Mouse (Mus musculus): ENCODE results near the gene Phf21a. TPM values are rescaled to one million over a fixed set of nuclear protein-coding genes. Genes with fewer than 3 reads are reported as not detected.

The Phf21a gene
- polyA plus RNA-seq, 1 experiment from 2014 or later = 38.3 TPM

DNA sequence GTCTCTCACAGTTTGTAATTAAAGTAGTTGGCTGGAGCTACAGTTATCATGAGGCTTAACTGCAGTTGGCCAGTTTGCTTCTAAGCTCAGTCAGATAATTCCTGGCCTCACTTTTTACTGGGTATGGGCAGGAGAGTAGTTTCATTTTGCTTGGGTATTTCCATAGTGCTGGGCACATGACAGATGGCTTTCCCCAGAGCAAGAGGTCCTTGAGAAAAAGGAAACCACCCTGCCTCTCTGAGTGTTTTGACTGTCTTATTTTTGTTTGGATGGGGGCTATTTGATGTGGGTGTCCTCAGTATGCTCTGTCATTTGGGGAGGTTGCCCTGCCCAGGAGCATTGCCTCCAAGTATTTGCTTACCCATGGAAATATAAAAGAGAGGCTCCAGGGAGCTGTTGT lies 249.5 kb downstream of the Phf21a start:
- H3K4me3 ChIP-seq = no peak overlapping the region
- no peak for DNase-seq (ENCODE audit: extremely low spot score, low spot score)
- no peak overlapping the region for H3K27ac ChIP-seq
- no peaks in the 10 kb centered on the region for H3K9me3 ChIP-seq
- H3K4me1 ChIP-seq = no peaks in the 10 kb centered on the region
- no peaks in the 10 kb centered on the region for H3K27me3 ChIP-seq (ENCODE audit: poor library complexity, severe bottlenecking)
- H3K36me3 ChIP-seq (replicated peaks) = peaks cover 81% of the 10 kb centered on the region

DNA sequence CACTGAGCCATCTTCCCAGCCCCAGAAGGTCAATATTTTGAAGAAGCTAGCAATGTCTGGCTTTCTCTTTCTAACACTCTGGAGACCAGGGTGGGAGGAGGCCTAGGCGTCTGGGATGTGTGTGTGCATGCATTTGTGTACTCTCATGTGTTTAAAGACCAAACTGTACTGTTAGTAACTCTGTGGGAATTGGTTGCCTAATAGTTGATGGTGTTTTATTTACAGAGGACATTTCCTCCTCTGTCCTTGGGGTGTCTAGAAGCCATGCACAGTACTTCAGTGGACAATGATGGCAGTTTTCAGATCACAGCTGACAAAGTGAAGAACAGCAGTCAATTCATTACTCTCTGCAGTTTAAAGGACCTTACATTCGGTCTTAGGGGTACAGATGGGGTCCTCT lies 254.3 kb downstream of the Phf21a start:
- WGBS = 96% methylated on average over 2 of the region's 2 CpGs
- no peak for DNase-seq (ENCODE audit: extremely low spot score, low spot score)
- H3K36me3 ChIP-seq (replicated peaks) = peaks cover 88% of the 10 kb centered on the region
- peaks cover 13% of the 10 kb centered on the region for H3K4me1 ChIP-seq
- no peaks in the 10 kb centered on the region for H3K27me3 ChIP-seq (ENCODE audit: poor library complexity, severe bottlenecking)
- H3K27ac ChIP-seq = no peak overlapping the region
- no peak overlapping the region for H3K4me3 ChIP-seq
- no peaks in the 10 kb centered on the region for H3K9me3 ChIP-seq

DNA sequence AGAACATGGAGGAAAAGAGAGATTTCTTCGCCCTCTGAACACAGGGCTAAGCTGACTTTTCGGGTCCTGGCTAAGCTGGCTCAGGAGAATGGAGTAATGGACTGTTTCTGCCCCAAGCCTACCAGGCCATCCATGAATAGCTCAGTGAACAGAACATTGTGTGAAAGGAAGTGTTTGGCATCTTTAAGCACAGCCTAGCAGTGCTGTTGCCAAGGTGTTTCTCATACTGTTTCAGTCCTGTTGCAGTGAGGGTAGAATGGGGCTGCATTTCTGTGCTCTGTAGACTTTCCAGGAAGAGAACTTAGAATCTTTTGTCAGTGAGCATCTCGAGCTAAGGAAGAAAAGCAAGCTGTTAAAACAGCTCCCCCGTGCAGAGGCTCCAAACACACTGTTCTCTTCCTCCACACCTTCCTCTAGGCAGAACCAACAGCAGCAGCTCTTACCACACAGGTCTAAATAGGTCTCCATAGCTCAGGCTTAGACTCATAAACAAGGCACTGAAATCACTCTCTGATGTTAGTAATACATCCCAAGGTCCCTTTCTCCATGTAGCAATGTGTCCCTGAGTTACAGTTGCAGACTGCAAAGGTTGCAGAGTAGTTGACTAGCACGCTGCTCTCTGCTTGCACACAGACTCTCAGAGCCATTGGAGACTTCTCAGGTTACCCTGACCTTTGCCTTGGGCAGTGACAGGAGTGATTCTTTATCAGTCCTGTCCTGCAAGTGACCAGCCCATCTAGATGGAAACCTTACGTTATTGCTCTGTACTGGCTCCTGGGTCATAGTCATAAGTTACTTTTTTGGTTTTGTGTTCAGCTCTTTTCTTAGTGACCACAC lies 256.9 kb downstream of the Phf21a start:
- Histone ChIP-seq H3K27ac (no peak overlapping the region), H3K9me3 (no peaks in the 10 kb centered on the region), H3K4me3 (no peak overlapping the region), H3K36me3 (replicated peaks) (peaks cover 86% of the 10 kb centered on the region), H3K27me3 (ENCODE audit: poor library complexity, severe bottlenecking) (no peaks in the 10 kb centered on the region), H3K4me1 (peaks cover 26% of the 10 kb centered on the region)
- DNase-seq (ENCODE audit: extremely low spot score, low spot score) = no peak
- WGBS = 69% methylated on average over 6 of the region's 6 CpGs

DNA sequence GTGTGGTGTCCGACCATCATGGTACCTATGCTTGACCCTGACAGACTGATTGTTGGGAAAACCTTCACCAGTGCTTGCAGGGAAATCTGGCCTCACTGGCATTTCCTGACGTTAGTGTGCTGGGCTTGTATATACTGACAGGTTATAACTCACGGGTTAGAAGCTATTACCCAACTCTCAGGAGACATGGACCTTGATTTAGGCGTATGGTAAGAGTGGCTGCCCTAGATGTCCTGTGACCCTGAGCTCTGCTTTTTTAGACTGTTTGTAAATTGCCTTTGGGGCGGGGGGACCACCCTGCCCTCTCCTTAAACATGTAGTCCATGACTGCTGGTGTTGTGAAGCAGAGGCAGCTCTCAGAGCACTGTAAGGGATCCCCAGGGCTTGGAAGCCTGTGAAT lies 257.8 kb downstream of the Phf21a start:
- Histone ChIP-seq H3K4me1 (peaks cover 26% of the 10 kb centered on the region), H3K27me3 (ENCODE audit: poor library complexity, severe bottlenecking) (no peaks in the 10 kb centered on the region), H3K36me3 (replicated peaks) (peaks cover 84% of the 10 kb centered on the region), H3K9me3 (no peaks in the 10 kb centered on the region), H3K27ac (no peak overlapping the region), H3K4me3 (no peak overlapping the region)
- DNase-seq (ENCODE audit: extremely low spot score, low spot score) = no peak
- WGBS = 80% methylated on average over 5 of the region's 5 CpGs

DNA sequence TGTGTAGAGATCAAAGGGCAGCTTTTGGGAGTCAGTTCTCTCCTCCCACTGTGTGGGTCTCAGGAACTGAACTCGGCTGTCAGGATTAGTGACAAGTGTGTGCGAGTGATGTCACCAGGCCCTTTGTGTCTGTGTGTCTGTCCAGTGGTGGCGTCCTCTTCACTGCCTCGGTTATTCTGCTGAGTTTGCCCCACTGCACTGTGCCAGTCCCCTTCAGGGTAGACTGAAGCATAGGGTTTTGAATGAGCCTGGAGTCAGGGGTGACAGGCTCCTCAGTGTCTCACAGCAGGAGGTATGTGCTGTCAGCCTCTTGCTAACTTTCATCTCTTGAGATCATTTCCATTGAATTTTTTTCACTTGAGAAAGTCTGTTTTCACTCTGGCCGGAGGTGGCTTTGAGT lies 260.5 kb downstream of the Phf21a start:
- Histone ChIP-seq H3K9me3 (no peaks in the 10 kb centered on the region), H3K36me3 (replicated peaks) (peaks cover 86% of the 10 kb centered on the region), H3K4me3 (no peak overlapping the region), H3K27me3 (ENCODE audit: poor library complexity, severe bottlenecking) (no peaks in the 10 kb centered on the region), H3K4me1 (peaks cover 26% of the 10 kb centered on the region), H3K27ac (no peak overlapping the region)
- 30% methylated on average over 5 of the region's 5 CpGs for WGBS
- no peak for DNase-seq (ENCODE audit: extremely low spot score, low spot score)

DNA sequence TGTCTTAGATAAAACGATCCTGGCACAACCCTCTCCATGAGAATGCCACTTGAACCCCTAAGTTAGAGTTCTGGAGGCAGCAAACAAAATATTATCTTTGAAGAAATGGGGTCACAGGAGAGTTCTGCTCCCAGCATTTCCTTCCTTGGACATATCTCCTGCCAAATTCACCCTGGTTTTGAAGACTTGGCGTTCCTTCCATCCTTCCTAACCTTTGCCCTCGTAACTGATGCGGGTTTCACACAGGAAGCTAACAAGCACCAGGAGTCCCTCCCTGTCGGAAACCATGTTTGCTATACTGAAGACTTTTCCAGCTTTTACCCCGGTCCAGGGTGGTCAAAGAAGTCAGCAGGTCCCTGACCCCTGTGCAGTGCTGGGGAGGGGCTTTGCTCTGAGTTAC lies 261.3 kb downstream of the Phf21a start:
- no peaks in the 10 kb centered on the region for H3K27me3 ChIP-seq (ENCODE audit: poor library complexity, severe bottlenecking)
- H3K4me1 ChIP-seq = peaks cover 25% of the 10 kb centered on the region
- H3K36me3 ChIP-seq (replicated peaks) = peaks cover 86% of the 10 kb centered on the region
- DNase-seq (ENCODE audit: extremely low spot score, low spot score) = no peak
- no peak overlapping the region for H3K27ac ChIP-seq
- WGBS = 73% methylated on average over 6 of the region's 6 CpGs
- no peaks in the 10 kb centered on the region for H3K9me3 ChIP-seq
- no peak overlapping the region for H3K4me3 ChIP-seq

DNA sequence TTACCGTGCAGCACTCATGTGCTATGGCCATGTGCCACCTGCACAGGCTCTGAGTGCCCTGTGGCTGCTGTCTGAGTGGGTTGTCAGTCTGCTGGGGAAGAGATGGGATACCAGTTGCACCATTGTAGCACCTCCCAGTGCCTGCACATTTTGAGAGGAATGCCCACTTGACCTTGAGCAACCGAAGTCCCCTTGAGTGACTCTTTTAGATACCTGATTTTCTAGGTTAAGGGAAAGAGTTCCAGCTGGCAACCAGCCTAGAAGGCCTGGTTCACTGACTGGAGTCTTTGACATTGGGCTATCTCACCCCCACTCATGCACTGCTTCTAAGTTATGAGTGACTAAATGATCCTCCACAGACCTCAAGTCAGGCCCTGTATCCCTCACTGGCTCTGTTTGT lies 266.4 kb downstream of the Phf21a start:
- 94% methylated on average over 2 of the region's 2 CpGs for WGBS
- Histone ChIP-seq H3K4me3 (no peak overlapping the region), H3K36me3 (replicated peaks) (peaks cover 87% of the 10 kb centered on the region), H3K4me1 (peaks cover 17% of the 10 kb centered on the region), H3K27ac (no peak overlapping the region), H3K27me3 (ENCODE audit: poor library complexity, severe bottlenecking) (no peaks in the 10 kb centered on the region), H3K9me3 (no peaks in the 10 kb centered on the region)
- no peak for DNase-seq (ENCODE audit: extremely low spot score, low spot score)

DNA sequence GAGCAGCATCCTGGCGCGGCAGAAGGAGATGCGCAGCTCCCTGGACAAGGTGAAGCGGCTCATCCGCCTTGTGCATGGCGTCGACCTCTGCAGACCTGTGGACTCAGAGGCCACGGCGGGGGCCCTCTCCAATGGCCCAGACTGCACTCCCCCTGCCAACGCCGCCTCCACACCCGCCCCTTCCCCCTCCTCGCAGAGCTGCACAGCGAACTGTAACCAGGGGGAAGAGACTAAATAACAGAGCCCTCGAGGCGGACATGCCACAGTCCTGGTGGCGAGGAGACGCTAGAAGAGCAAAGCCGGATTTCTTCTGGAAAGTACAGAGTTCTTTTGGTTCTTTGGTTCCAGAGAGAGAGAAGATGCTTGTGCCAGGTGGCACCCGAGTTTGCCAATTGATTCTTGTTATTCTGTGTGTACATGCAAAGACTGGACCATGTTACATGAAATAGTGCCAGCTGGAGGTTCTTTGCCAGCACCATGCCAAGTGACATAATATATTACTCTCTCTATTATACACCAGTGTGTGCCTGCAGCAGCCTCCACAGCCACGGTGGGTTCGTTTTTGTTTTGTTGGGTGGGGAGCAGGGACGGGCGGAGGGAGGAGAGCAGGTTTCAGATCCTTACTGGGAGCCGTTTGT lies 267.4 kb downstream of the Phf21a start:
- no peak for DNase-seq (ENCODE audit: extremely low spot score, low spot score)
- H3K4me3 ChIP-seq = no peak overlapping the region
- 74% methylated on average over 25 of the region's 25 CpGs for WGBS

DNA sequence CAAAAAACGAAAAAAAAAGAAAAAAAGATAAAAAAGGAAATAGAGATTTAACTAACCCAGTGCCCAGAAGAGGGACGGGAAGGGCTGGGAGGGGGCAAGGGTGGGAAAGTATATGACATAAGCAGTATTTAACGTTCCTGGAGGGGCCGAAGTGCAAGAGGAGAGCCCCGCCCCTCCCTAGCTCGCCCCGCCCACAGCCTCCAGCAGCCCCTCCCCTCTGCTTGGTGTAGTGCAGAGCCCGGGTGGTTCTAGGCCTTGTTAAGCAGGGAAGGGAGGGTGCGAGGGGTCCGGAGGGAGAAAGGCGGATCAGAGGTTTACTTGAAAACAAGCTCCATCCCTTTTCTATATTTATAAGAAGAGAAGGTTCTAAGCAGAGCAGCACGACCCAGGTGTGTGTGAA lies 268.0 kb downstream of the Phf21a start:
- no peak for DNase-seq (ENCODE audit: extremely low spot score, low spot score)
- H3K9me3 ChIP-seq = no peaks in the 10 kb centered on the region
- no peak overlapping the region for H3K4me3 ChIP-seq
- H3K36me3 ChIP-seq (replicated peaks) = peaks cover 93% of the 10 kb centered on the region
- H3K4me1 ChIP-seq = peaks cover 16% of the 10 kb centered on the region
- no peak overlapping the region for H3K27ac ChIP-seq
- WGBS = 24% methylated on average over 12 of the region's 12 CpGs
- no peaks in the 10 kb centered on the region for H3K27me3 ChIP-seq (ENCODE audit: poor library complexity, severe bottlenecking)

More for the DNA sequence above, 267.4 kb downstream of the Phf21a start:
- Histone ChIP-seq H3K9me3 (no peaks in the 10 kb centered on the region), H3K27ac (no peak overlapping the region), H3K36me3 (replicated peaks) (peaks cover 92% of the 10 kb centered on the region), H3K27me3 (ENCODE audit: poor library complexity, severe bottlenecking) (no peaks in the 10 kb centered on the region), H3K4me1 (peaks cover 16% of the 10 kb centered on the region)

DNA sequence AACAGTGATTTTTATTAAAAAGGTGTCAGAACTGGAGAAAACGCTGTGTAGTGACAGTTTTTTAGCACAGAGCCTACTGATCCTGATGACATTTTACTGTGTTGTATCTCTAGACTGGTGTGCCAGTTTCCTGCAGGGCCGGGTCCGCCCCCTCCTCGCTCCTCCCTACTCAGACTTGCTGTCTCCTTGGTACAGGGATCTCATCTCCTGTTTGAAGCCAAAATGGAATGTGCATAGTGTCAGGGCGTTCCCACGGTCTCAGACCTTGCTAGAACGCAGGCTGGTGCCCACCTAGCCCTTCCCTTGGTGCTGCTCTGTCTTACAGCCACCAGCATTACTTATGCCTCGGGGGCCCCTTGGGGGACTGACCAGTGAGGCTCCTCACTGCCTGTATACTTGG lies 268.9 kb downstream of the Phf21a start:
- H3K27ac ChIP-seq = no peak overlapping the region
- no peak overlapping the region for H3K4me3 ChIP-seq
- 88% methylated on average over 8 of the region's 8 CpGs for WGBS
- DNase-seq (ENCODE audit: extremely low spot score, low spot score) = no peak
- no peaks in the 10 kb centered on the region for H3K27me3 ChIP-seq (ENCODE audit: poor library complexity, severe bottlenecking)
- peaks cover 93% of the 10 kb centered on the region for H3K36me3 ChIP-seq (replicated peaks)
- H3K4me1 ChIP-seq = peaks cover 18% of the 10 kb centered on the region
- H3K9me3 ChIP-seq = no peaks in the 10 kb centered on the region

DNA sequence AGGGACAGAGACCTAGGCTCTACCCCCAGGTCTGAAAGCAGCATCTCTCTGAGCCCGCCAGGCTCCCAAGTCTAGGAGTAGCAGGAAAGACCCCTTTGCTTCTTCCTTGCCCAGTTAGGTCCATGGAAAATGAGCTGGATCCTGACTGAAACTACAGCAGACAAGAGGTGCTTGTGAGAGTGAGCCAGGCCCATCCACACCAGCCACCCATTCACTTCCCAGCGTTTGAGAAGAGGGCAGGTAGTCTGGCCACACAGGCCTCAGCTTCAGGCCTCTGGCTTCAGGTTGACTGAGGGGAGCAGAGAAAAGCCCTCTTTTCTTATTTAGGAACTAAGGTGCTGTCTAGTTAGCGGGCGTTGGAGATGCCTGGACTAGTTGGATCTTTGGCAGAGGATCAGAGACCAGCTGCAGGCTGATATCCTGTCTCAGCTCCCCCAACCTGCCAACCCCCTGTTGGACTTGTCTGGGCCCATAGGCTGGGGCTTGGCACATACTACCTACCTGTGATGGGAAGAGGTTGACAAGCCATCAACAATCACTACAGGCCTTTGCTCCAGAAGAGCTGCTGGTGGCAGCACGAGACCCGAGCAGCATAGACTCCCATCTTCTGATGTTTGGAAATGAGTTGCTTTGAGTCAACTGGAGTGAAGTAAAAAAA lies 269.8 kb downstream of the Phf21a start:
- no peak for DNase-seq (ENCODE audit: extremely low spot score, low spot score)
- Histone ChIP-seq H3K4me3 (no peak overlapping the region), H3K4me1 (peaks cover 27% of the 10 kb centered on the region), H3K9me3 (no peaks in the 10 kb centered on the region), H3K27ac (no peak overlapping the region), H3K36me3 (replicated peaks) (peaks cover 93% of the 10 kb centered on the region), H3K27me3 (ENCODE audit: poor library complexity, severe bottlenecking) (no peaks in the 10 kb centered on the region)
- 94% methylated on average over 6 of the region's 6 CpGs for WGBS

DNA sequence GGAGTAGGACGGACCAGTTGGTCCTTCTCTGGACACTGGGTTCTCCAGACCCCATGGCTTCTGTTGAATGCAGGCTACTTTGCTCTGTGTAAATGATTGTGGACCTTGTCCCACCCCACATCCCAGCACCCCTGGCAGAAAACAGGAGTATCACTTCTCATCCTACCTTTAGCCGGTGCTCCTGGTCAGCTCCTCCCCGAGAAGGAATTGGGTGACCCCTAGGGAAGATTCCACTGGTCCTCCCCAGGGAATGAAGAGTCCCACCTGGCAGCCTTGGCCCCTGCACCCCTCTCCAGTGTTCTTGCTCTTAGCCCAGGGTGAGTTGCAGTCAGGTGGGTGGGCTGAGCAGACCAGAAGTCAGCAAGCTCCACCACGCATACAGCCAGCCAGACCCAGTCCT lies 271.2 kb downstream of the Phf21a start:
- Histone ChIP-seq H3K27me3 (ENCODE audit: poor library complexity, severe bottlenecking) (peaks cover 4% of the 10 kb centered on the region), H3K36me3 (replicated peaks) (peaks cover 90% of the 10 kb centered on the region), H3K4me1 (peaks cover 41% of the 10 kb centered on the region), H3K4me3 (no peak overlapping the region), H3K9me3 (no peaks in the 10 kb centered on the region), H3K27ac (no peak overlapping the region)
- 90% methylated on average over 4 of the region's 4 CpGs for WGBS
- no peak for DNase-seq (ENCODE audit: extremely low spot score, low spot score)

DNA sequence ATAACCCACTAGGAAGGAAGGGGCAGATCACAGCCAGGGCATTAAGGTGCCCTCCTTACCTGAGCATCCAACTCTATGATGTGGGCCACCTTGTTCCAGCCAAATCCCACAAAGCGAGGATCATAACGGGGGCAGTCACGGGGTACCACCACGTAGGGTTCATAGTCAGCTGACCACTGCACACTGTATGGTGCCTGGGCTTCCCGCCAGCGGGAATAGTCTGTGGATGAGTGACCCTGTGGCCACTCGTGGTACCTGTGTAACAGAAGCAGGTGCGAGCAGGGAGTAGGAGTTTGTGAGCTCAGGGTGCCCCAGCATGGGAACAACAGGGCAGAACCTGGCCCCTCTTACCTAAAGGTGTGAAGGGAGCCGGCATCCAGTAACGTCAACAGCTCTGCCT lies 272.7 kb downstream of the Phf21a start:
- Histone ChIP-seq H3K27me3 (ENCODE audit: poor library complexity, severe bottlenecking) (peaks cover 18% of the 10 kb centered on the region), H3K4me3 (no peak overlapping the region), H3K4me1 (peaks cover 49% of the 10 kb centered on the region), H3K27ac (no peak overlapping the region), H3K36me3 (replicated peaks) (peaks cover 76% of the 10 kb centered on the region), H3K9me3 (no peaks in the 10 kb centered on the region)
- WGBS = 93% methylated on average over 10 of the region's 10 CpGs
- DNase-seq (ENCODE audit: extremely low spot score, low spot score) = no peak
